Mouse (Mus musculus): ENCODE results near the gene Rplp0. TPM values are rescaled to one million over a fixed set of nuclear protein-coding genes. Genes with fewer than 3 reads are reported as not detected.

Rplp0 gene
- polyA plus RNA-seq, 1 experiment from 2014 or later = 1,437 TPM

- Histone ChIP-seq H3K27ac (replicated peaks; ENCODE audit: low read depth, low read length) (no peak overlapping the region), H3K4me3 (ENCODE audit: low read depth, low read length) (no peak overlapping the region), H3K4me2 (ENCODE audit: low read depth, low read length) (no peak overlapping the region), H3K9ac (replicated peaks; ENCODE audit: low read length) (no peak overlapping the region), H3K9me3 (replicated peaks; ENCODE audit: control insufficient read depth, low read length) (no peaks in the 10 kb centered on the region), H3K27me3 (ENCODE audit: control insufficient read depth, insufficient read depth, low read length) (no peaks in the 10 kb centered on the region), H3K4me1 (ENCODE audit: control insufficient read depth, insufficient read depth, low read length) (no peaks in the 10 kb centered on the region; the same call in 1 of the 2 replicates), H3K36me3 (replicated peaks; ENCODE audit: control insufficient read depth, insufficient read depth, low read depth, low read length) (no peaks in the 10 kb centered on the region; the same call in none of the 2 replicates)
- DNase-seq (ENCODE audit: low spot score) (peak; percentile 90), ATAC-seq (replicated peaks; ENCODE audit: insufficient number of reproducible peaks, low FRiP score, low TSS enrichment, low read depth) (no peak)
- WGBS = 12% methylated on average over 8 of the region's 8 CpGs
These were observed 3.0 kb upstream of the Rplp0 start for GRCm38 (mm10) chr5:115556217-115556616.

- H3K27me3 ChIP-seq (ENCODE audit: control insufficient read depth, insufficient read depth, low read length) = no peaks in the 10 kb centered on the region
- DNase-seq (ENCODE audit: low spot score) (no peak), ATAC-seq (replicated peaks; ENCODE audit: insufficient number of reproducible peaks, low FRiP score, low TSS enrichment, low read depth) (no peak)
- H3K9me3 ChIP-seq (replicated peaks; ENCODE audit: control insufficient read depth, low read length) = no peaks in the 10 kb centered on the region
- 92% methylated on average over 14 of the region's 14 CpGs for WGBS
- H3K9ac ChIP-seq (replicated peaks; ENCODE audit: low read length) = no peak overlapping the region
- no peaks in the 10 kb centered on the region; the same call in 1 of the 2 replicates for H3K4me1 ChIP-seq (ENCODE audit: control insufficient read depth, insufficient read depth, low read length)
- H3K36me3 ChIP-seq (replicated peaks; ENCODE audit: control insufficient read depth, insufficient read depth, low read depth, low read length) = peaks cover 7% of the 10 kb centered on the region
- no peak overlapping the region for H3K4me3 ChIP-seq (ENCODE audit: low read depth, low read length)
- H3K4me2 ChIP-seq (ENCODE audit: low read depth, low read length) = no peak overlapping the region
- H3K27ac ChIP-seq (replicated peaks; ENCODE audit: low read depth, low read length) = no peak overlapping the region
These were observed 979 bp upstream of the Rplp0 start for GRCm38 (mm10) chr5:115558182-115558794.

- no peak for ATAC-seq (replicated peaks; ENCODE audit: insufficient number of reproducible peaks, low FRiP score, low TSS enrichment, low read depth)
- no peaks in the 10 kb centered on the region; the same call in 1 of the 2 replicates for H3K4me1 ChIP-seq (ENCODE audit: control insufficient read depth, insufficient read depth, low read length)
- 38% methylated on average over 13 of the region's 13 CpGs for WGBS
These were observed 1.2 kb downstream of the Rplp0 start for GRCm38 (mm10) chr5:115560336-115560905.

GRCm38 (mm10) chr5:115563771-115564585, 4.7 kb downstream of the Rplp0 start:
- no peaks in the 10 kb centered on the region; the same call in 1 of the 2 replicates for H3K4me1 ChIP-seq (ENCODE audit: control insufficient read depth, insufficient read depth, low read length)
- H3K27me3 ChIP-seq (ENCODE audit: control insufficient read depth, insufficient read depth, low read length) = no peaks in the 10 kb centered on the region
- peaks cover 10% of the 10 kb centered on the region for H3K36me3 ChIP-seq (replicated peaks; ENCODE audit: control insufficient read depth, insufficient read depth, low read depth, low read length)
- DNase-seq (ENCODE audit: low spot score) (no peak), ATAC-seq (replicated peaks; ENCODE audit: insufficient number of reproducible peaks, low FRiP score, low TSS enrichment, low read depth) (no peak)
- no peaks in the 10 kb centered on the region for H3K9me3 ChIP-seq (replicated peaks; ENCODE audit: control insufficient read depth, low read length)
- H3K9ac ChIP-seq (replicated peaks; ENCODE audit: low read length) = no peak overlapping the region
- no peak overlapping the region for H3K4me3 ChIP-seq (ENCODE audit: low read depth, low read length)
- no peak overlapping the region for H3K4me2 ChIP-seq (ENCODE audit: low read depth, low read length)
- H3K27ac ChIP-seq (replicated peaks; ENCODE audit: low read depth, low read length) = no peak overlapping the region
- 43% methylated on average over 5 of the region's 5 CpGs for WGBS

More at GRCm38 (mm10) chr5:115560336-115560905, 1.2 kb downstream of the Rplp0 start:
- Histone ChIP-seq H3K4me3 (ENCODE audit: low read depth, low read length) (peak overlapping the region; percentile 90), H3K27me3 (ENCODE audit: control insufficient read depth, insufficient read depth, low read length) (no peaks in the 10 kb centered on the region), H3K27ac (replicated peaks; ENCODE audit: low read depth, low read length) (no peak overlapping the region), H3K36me3 (replicated peaks; ENCODE audit: control insufficient read depth, insufficient read depth, low read depth, low read length) (peaks cover 10% of the 10 kb centered on the region), H3K9ac (replicated peaks; ENCODE audit: low read length) (peak overlapping the region; percentile 98), H3K4me2 (ENCODE audit: low read depth, low read length) (peak overlapping the region; percentile 69), H3K9me3 (replicated peaks; ENCODE audit: control insufficient read depth, low read length) (no peaks in the 10 kb centered on the region)
- no peak for DNase-seq (ENCODE audit: low spot score)

GRCm38 (mm10) chr5:115564737-115565393, 5.6 kb downstream of the Rplp0 start, which contains the start of gene Gcn1l1:
Gene Gcn1l1 (plus strand): TSS chr5:115565254.
- ATAC-seq (replicated peaks; ENCODE audit: insufficient number of reproducible peaks, low FRiP score, low TSS enrichment, low read depth) (peak; percentile 86), DNase-seq (ENCODE audit: low spot score) (peak; percentile 84)
- 2% methylated on average over 54 of the region's 55 CpGs for WGBS
- no peaks in the 10 kb centered on the region for H3K9me3 ChIP-seq (replicated peaks; ENCODE audit: control insufficient read depth, low read length)
- H3K27ac ChIP-seq (replicated peaks; ENCODE audit: low read depth, low read length) = peak within 1 kb of the TSS; percentile 62; the same call in 1 of the 2 replicates
- H3K9ac ChIP-seq (replicated peaks; ENCODE audit: low read length) = peak within 1 kb of the TSS; percentile 94
- peak within 1 kb of the TSS; percentile 95 for H3K4me3 ChIP-seq (ENCODE audit: low read depth, low read length)
- H3K4me2 ChIP-seq (ENCODE audit: low read depth, low read length) = peak within 1 kb of the TSS; percentile 80
- peaks cover 10% of the 10 kb centered on the region for H3K36me3 ChIP-seq (replicated peaks; ENCODE audit: control insufficient read depth, insufficient read depth, low read depth, low read length)
- H3K27me3 ChIP-seq (ENCODE audit: control insufficient read depth, insufficient read depth, low read length) = no peaks in the 10 kb centered on the region
- no peaks in the 10 kb centered on the region; the same call in 1 of the 2 replicates for H3K4me1 ChIP-seq (ENCODE audit: control insufficient read depth, insufficient read depth, low read length)

GRCm38 (mm10) chr5:115565403-115565802, 6.1 kb downstream of the Rplp0 start:
- Histone ChIP-seq H3K9me3 (replicated peaks; ENCODE audit: control insufficient read depth, low read length) (no peaks in the 10 kb centered on the region), H3K27me3 (ENCODE audit: control insufficient read depth, insufficient read depth, low read length) (no peaks in the 10 kb centered on the region), H3K36me3 (replicated peaks; ENCODE audit: control insufficient read depth, insufficient read depth, low read depth, low read length) (peaks cover 10% of the 10 kb centered on the region), H3K4me2 (ENCODE audit: low read depth, low read length) (peak overlapping the region; percentile 80), H3K4me3 (ENCODE audit: low read depth, low read length) (peak overlapping the region; percentile 95), H3K9ac (replicated peaks; ENCODE audit: low read length) (peak overlapping the region; percentile 94), H3K27ac (replicated peaks; ENCODE audit: low read depth, low read length) (peak overlapping the region; percentile 62; the same call in 1 of the 2 replicates), H3K4me1 (ENCODE audit: control insufficient read depth, insufficient read depth, low read length) (no peaks in the 10 kb centered on the region; the same call in 1 of the 2 replicates)
- ATAC-seq (replicated peaks; ENCODE audit: insufficient number of reproducible peaks, low FRiP score, low TSS enrichment, low read depth) (no peak; the same call in 1 of the 2 replicates), DNase-seq (ENCODE audit: low spot score) (no peak)
- WGBS = 0% methylated on average over 38 of the region's 46 CpGs

- Histone ChIP-seq H3K36me3 (replicated peaks; ENCODE audit: control insufficient read depth, insufficient read depth, low read depth, low read length) (peaks cover 2% of the 10 kb centered on the region; the same call in 1 of the 2 replicates), H3K9ac (replicated peaks; ENCODE audit: low read length) (no peak overlapping the region), H3K4me1 (ENCODE audit: control insufficient read depth, insufficient read depth, low read length) (no peaks in the 10 kb centered on the region), H3K27ac (replicated peaks; ENCODE audit: low read depth, low read length) (no peak overlapping the region), H3K9me3 (replicated peaks; ENCODE audit: control insufficient read depth, low read length) (no peaks in the 10 kb centered on the region), H3K4me3 (ENCODE audit: low read depth, low read length) (no peak overlapping the region), H3K27me3 (ENCODE audit: control insufficient read depth, insufficient read depth, low read length) (no peaks in the 10 kb centered on the region), H3K4me2 (ENCODE audit: low read depth, low read length) (no peak overlapping the region)
- ATAC-seq (replicated peaks; ENCODE audit: insufficient number of reproducible peaks, low FRiP score, low TSS enrichment, low read depth) (no peak), DNase-seq (ENCODE audit: low spot score) (no peak)
- WGBS = 44% methylated on average over 10 of the region's 10 CpGs
These were observed 9.4 kb downstream of the Rplp0 start for GRCm38 (mm10) chr5:115568681-115569080.

Measured in embryonic facial prominence, embryonic 11.5 days (tissue).